Mouse (Mus musculus) central nervous system, embryonic 11.5 days (tissue): ENCODE data around the gene Lman2l. TPM values are rescaled to one million over a fixed set of nuclear protein-coding genes. Genes with fewer than 3 reads are reported as not detected.

Source experiments
- polyA plus RNA-seq: library from polyadenylated mRNA; depleted of rRNA; stranded (reverse); fragments of >200 nt; gene quantifications from 2 replicates; pipeline ENCODE4 v1.2.3, GENCODE M21; 2012; rRNA removed

The Lman2l gene
- polyA plus RNA-seq, result 38.0 and 38.9 TPM in 2 replicates

GRCm38 (mm10) chr1:36444471-36445464 is at the start of gene Lman2l:
TSS of gene Lman2l (minus strand) at chr1:36445271.

GRCm38 (mm10) chr1:36471181-36472105 is 26.4 kb upstream of the Lman2l start, which contains the start of gene Cnnm4:
TSS of gene Cnnm4 (plus strand) at chr1:36471620.

GRCm38 (mm10) chr1:36371934-36372845 is 72.9 kb downstream of the Lman2l start, which contains the start of gene Fer1l5:
TSS of gene Fer1l5 (plus strand) at chr1:36372291.

Other genes starting within 250 kb of the Lman2l start
- 31.5 and 32.5 TPM in 2 replicates for gene Uggt1, start 200.6 kb downstream of the Lman2l start, polyA plus RNA-seq
- gene Neurl3, start 170.6 kb downstream of the Lman2l start, polyA plus RNA-seq, result 0.91 and 1.2 TPM in 2 replicates
- gene Arid5a, start 137.5 kb downstream of the Lman2l start, polyA plus RNA-seq, result 0.85 and 2.4 TPM in 2 replicates
- gene Kansl3, start 76.1 kb downstream of the Lman2l start, polyA plus RNA-seq, result 50.1 and 56.0 TPM in 2 replicates
- gene Fer1l5, start 73.0 kb downstream of the Lman2l start, polyA plus RNA-seq, result 0.05 TPM in 1 of 2 replicates, not detected in the other
- gene Cnnm4, start 26.3 kb upstream of the Lman2l start, polyA plus RNA-seq, result 3.6 and 5.2 TPM in 2 replicates
- 17.1 and 23.3 TPM in 2 replicates for gene Cnnm3, start 66.6 kb upstream of the Lman2l start, polyA plus RNA-seq
- gene Ankrd23, start 91.6 kb upstream of the Lman2l start, polyA plus RNA-seq, result 15.1 and 17.2 TPM in 2 replicates
- gene Gm42417, start 94.2 kb upstream of the Lman2l start, polyA plus RNA-seq, result 0.02 and 0.38 TPM in 2 replicates
- gene Ankrd39, start 102.2 kb upstream of the Lman2l start, polyA plus RNA-seq, result 17.6 and 20.9 TPM in 2 replicates
- 52.4 and 54.2 TPM in 2 replicates for gene Sema4c, start 113.1 kb upstream of the Lman2l start, polyA plus RNA-seq
- gene Fam178b, start 237.9 kb upstream of the Lman2l start, polyA plus RNA-seq, result 0.24 and 0.72 TPM in 2 replicates
- gene Cox5b, start 246.2 kb upstream of the Lman2l start, polyA plus RNA-seq, result 349 and 365 TPM in 2 replicates